Mouse (Mus musculus): ENCODE results near the gene Gpr88. TPM values are rescaled to one million over a fixed set of nuclear protein-coding genes. Genes with fewer than 3 reads are reported as not detected.

Gene Gpr88
- polyA plus RNA-seq, 1 experiment, result 1.00 TPM

- H3K4me3 ChIP-seq (replicated peaks; ENCODE audit: control insufficient read depth, low read depth, low read length), result no peak overlapping the region
- 74% methylated on average over 9 of the region's 9 CpGs for WGBS
- no peaks in the 10 kb centered on the region for H3K4me1 ChIP-seq (ENCODE audit: control insufficient read depth, insufficient read depth, low read length)
- H3K27ac ChIP-seq (ENCODE audit: control insufficient read depth, insufficient read depth, low read depth, low read length, poor library complexity), result no peak overlapping the region
- TF ChIP-seq POLR2A (IDR thresholded peaks at IDR 0.05; ENCODE audit: borderline replicate concordance, control insufficient read depth, low read depth, low read length) (no peak), CTCF (IDR thresholded peaks at IDR 0.05; ENCODE audit: control insufficient read depth, insufficient read depth, low read length) (no peak)
Measured at GRCm38 (mm10) chr3:116204643-116205042, 48.7 kb downstream of the Gpr88 start.

GRCm38 (mm10) chr3:116203942-116204341 is 49.4 kb downstream of the Gpr88 start:
- no peak overlapping the region for H3K27ac ChIP-seq (ENCODE audit: control insufficient read depth, insufficient read depth, low read depth, low read length, poor library complexity)
- H3K4me1 ChIP-seq (ENCODE audit: control insufficient read depth, insufficient read depth, low read length), result no peaks in the 10 kb centered on the region
- 72% methylated on average over 3 of the region's 3 CpGs for WGBS
- TF ChIP-seq CTCF (IDR thresholded peaks at IDR 0.05; ENCODE audit: control insufficient read depth, insufficient read depth, low read length) (no peak), POLR2A (IDR thresholded peaks at IDR 0.05; ENCODE audit: borderline replicate concordance, control insufficient read depth, low read depth, low read length) (no peak)
- H3K4me3 ChIP-seq (replicated peaks; ENCODE audit: control insufficient read depth, low read depth, low read length), result no peak overlapping the region

DNA sequence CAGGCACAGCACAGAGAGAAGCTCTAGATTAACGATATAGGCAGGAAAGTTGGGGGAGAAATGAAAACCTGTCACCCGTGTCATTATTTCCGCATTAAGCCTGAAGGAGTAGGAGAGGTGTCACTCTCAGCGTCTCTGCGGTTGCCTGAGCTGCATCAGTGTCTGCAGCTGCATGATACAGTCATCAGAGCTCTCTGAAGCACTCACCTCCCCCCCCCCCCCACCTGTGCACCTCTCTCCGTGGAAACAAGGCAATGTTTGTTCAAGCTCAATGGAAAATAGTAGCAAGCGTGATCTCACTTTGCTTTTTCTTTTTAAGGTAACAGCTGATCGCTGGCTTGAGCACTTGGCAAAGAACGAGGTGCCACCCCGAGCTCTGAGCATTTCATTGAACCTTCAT is 53.2 kb downstream of the Gpr88 start:
- Histone ChIP-seq H3K27ac (ENCODE audit: control insufficient read depth, insufficient read depth, low read depth, low read length, poor library complexity) (no peak overlapping the region), H3K4me1 (ENCODE audit: control insufficient read depth, insufficient read depth, low read length) (no peaks in the 10 kb centered on the region; the same call in 1 of the 2 replicates), H3K4me3 (replicated peaks; ENCODE audit: control insufficient read depth, low read depth, low read length) (no peak overlapping the region)
- TF ChIP-seq CTCF (IDR thresholded peaks at IDR 0.05; ENCODE audit: control insufficient read depth, insufficient read depth, low read length) (no peak), POLR2A (IDR thresholded peaks at IDR 0.05; ENCODE audit: borderline replicate concordance, control insufficient read depth, low read depth, low read length) (no peak)
- WGBS, result 82% methylated on average over 10 of the region's 10 CpGs

Other genes starting within 250 kb of the Gpr88 start
- 3.7 and 4.1 TPM in 2 replicates for gene Slc30a7, start 246.1 kb downstream of the Gpr88 start, polyA plus RNA-seq (2011; ENCODE audit: insufficient read depth, insufficient read length, low replicate concordance, missing spikeins)
- gene Extl2, start 246.0 kb downstream of the Gpr88 start, polyA plus RNA-seq (2011; ENCODE audit: insufficient read depth, insufficient read length, low replicate concordance, missing spikeins), result 0.45 and 1.8 TPM in 2 replicates
- gene Vcam1, start 123.8 kb downstream of the Gpr88 start, polyA plus RNA-seq (2011; ENCODE audit: insufficient read depth, insufficient read length, low replicate concordance, missing spikeins), result 54.4 and 90.0 TPM in 2 replicates
- 4.0 and 7.2 TPM in 2 replicates for gene Cdc14a, start 170.5 kb upstream of the Gpr88 start, polyA plus RNA-seq (2011; ENCODE audit: insufficient read depth, insufficient read length, low replicate concordance, missing spikeins)

Measured in bone marrow, adult 2 months (tissue).